Mouse (Mus musculus): ENCODE measurements around the gene Mmp17.

- TF ChIP-seq CTCF (conservative IDR thresholded peaks at IDR 0.05; ENCODE audit: insufficient read depth, insufficient read length, low read depth, low read length): peak; percentile 91
- TF ChIP-seq POLR2A (IDR thresholded peaks at IDR 0.05; ENCODE audit: low read depth, low read length): no peak
Measured at GRCm38 (mm10) chr5:129611060-129611459, 27.1 kb downstream of the Mmp17 start.

Data from kidney, adult 2 months (tissue).